26 mouse cellular contexts compared by ENCODE assay signal in the genomic region with DNA sequence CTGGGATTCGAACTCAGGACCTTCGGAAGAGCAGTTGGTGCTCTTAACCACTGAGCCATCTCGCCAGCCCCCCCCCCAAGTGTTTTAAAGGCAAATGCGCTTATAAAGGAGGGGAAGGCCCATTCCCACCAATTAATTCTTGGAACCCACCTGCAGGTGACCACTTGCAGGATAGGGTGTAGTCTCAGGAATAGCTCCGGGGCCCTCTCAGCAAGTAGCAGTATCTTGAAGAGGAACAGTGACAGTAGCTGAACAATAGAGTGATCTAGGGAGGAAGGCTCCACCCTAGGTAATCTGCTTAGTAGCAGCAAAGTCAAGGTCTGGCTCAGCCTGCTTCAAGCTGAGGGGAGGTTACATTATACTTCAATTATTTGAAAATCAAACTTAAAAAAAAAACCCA.
"Had no signal": no experiment of that assay in that cellular context is flagged by ENCODE, and none has a peak within 500 bp of the region (broad histone marks: within the 10 kb centered on the region; RNA-seq: fewer than 3 reads in every experiment).

No protein-coding gene starts in this region.

- H3K4me2 ChIP-seq: heart, embryonic 11.5 days; hindbrain, embryonic 13.5 days; hindbrain, embryonic 15.5 days; kidney, embryonic 15.5 days; limb, embryonic 12.5 days; liver, embryonic 11.5 days; liver, embryonic 13.5 days; liver, embryonic 15.5 days had no signal

- H3K4me3 ChIP-seq: heart, adult 2 months; hindbrain, embryonic 13.5 days; hindbrain, embryonic 15.5 days; kidney, embryonic 15.5 days; layer of hippocampus, adult 2 months; left cerebral cortex, adult 2 months; limb, embryonic 10.5 days; limb, embryonic 12.5 days; liver, embryonic 13.5 days; liver, embryonic 15.5 days had no signal

- DNase-seq: gastrocnemius, postnatal 14 days; gastrocnemius, postnatal 36 days; heart, adult 11 months; heart, adult 2 months; heart, postnatal 10 days; kidney, adult 11 months; kidney, adult 2 months; kidney, adult 9 months; kidney, postnatal 14 days; kidney, postnatal 36 days; liver; liver, embryonic 13.5 days; liver, postnatal 0 days had no signal

- H3K4me1 ChIP-seq: hindbrain, embryonic 13.5 days; hindbrain, embryonic 15.5 days; kidney, embryonic 15.5 days; limb, embryonic 10.5 days; limb, embryonic 12.5 days; liver, embryonic 13.5 days; liver, embryonic 15.5 days had no signal

- H3K9me3 ChIP-seq: hindbrain, embryonic 13.5 days; hindbrain, embryonic 15.5 days; kidney, embryonic 15.5 days; limb, embryonic 10.5 days; limb, embryonic 12.5 days; liver, embryonic 13.5 days; liver, embryonic 15.5 days had no signal

- ATAC-seq: hindbrain, postnatal 0 days; intestine, embryonic 16.5 days; liver, postnatal 0 days had no signal

- H3K36me3 ChIP-seq: hindbrain, embryonic 13.5 days; hindbrain, embryonic 15.5 days; kidney, embryonic 15.5 days; limb, embryonic 10.5 days; limb, embryonic 12.5 days; liver, embryonic 13.5 days; liver, embryonic 15.5 days had no signal

- H3K27ac ChIP-seq: heart, adult 2 months; hindbrain, embryonic 13.5 days; hindbrain, embryonic 15.5 days; hindbrain, postnatal 0 days; kidney, embryonic 15.5 days; kidney, postnatal 0 days; layer of hippocampus, adult 2 months; left cerebral cortex, adult 2 months; limb, embryonic 10.5 days; limb, embryonic 12.5 days; liver, embryonic 13.5 days; liver, embryonic 15.5 days had no signal

- H3K27me3 ChIP-seq: hindbrain, embryonic 13.5 days; hindbrain, embryonic 15.5 days; kidney, embryonic 15.5 days; limb, embryonic 12.5 days; liver, embryonic 13.5 days; liver, embryonic 15.5 days had no signal

- H3K9ac ChIP-seq: hindbrain, embryonic 13.5 days; hindbrain, embryonic 15.5 days; kidney, embryonic 15.5 days; limb, embryonic 12.5 days; liver, embryonic 13.5 days; liver, embryonic 15.5 days; liver, postnatal 0 days had no signal
